Comparison of ENCODE assay signal across 13 mouse cellular contexts in the genomic region with DNA sequence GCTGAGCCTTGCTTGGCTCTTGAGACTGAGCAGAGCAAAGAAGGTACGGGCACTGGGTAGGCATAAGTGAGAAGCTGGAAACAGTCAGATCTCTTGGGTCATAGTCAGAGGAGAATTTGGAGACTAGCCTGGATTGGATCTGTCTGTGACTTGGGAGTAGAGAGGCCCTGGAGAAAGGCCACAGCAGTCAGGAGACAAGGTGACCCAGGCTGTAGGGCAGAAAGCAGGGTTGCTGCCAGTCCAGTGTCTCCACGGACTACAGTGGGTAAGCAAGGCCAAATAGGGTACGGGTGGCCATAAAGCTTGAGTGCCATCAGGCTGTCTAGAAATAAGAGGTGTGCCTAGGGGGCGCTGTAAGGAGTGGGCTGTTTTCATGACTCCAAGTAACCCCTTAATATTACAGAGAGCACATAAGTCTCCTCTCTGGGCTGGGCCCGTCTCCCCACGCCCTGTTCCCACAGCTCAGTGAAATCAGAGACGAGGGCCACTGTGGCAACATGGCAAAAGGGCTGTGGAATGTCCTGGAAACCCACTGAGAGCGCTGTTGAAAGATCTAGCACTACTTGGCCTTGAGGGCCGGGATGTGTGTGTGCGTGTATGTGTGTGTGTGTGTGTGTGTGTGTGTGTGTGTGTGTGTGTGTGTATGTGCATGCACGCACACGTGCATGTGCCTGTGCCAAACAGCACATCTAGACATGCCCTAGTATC. TPM values are rescaled to one million over a fixed set of nuclear protein-coding genes. Genes with fewer than 3 reads are reported as not detected.
DNase-seq lines count a peak whose midpoint lies in the region; ATAC-seq and TF ChIP-seq lines count a peak whose summit lies in the region.
"Had no signal": no experiment of that assay in that cellular context is flagged by ENCODE, and none has a peak within 500 bp of the region (broad histone marks: within the 10 kb centered on the region; RNA-seq: fewer than 3 reads in every experiment).

No protein-coding gene starts in this region.

- ATAC-seq in lung, embryonic 14.5 days (ENCODE audit: insufficient read depth) = no peak
- no peak for ATAC-seq in heart, embryonic 11.5 days (replicated peaks; ENCODE audit: insufficient number of reproducible peaks, low FRiP score, low TSS enrichment)
- peak; percentile 25; the same call in 1 of the 2 replicates for ATAC-seq in megakaryocyte progenitor cell, adult 5-6 weeks (replicated peaks; ENCODE audit: poor library complexity)

- H3K4me1 ChIP-seq in lung, embryonic 14.5 days (ENCODE audit: insufficient read depth) = peaks cover 9% of the 10 kb centered on the region
- peaks cover 9% of the 10 kb centered on the region for H3K4me1 ChIP-seq in lung, adult 2 months (ENCODE audit: control insufficient read depth, insufficient read depth, low read length)
- H3K4me1 ChIP-seq in heart, embryonic 11.5 days (ENCODE audit: control insufficient read depth, insufficient read depth, low read length) = peaks cover 17% of the 10 kb centered on the region

- DNase-seq in adrenal gland, postnatal 10 days = peak; percentile 62
- DNase-seq in adrenal gland, adult 18-20 months (ENCODE audit: low spot score in 2 of 2) = no peak
- DNase-seq in lung, embryonic 14.5 days = peak; percentile 17
- no peak for DNase-seq in lung, adult 2 months
- no peak for DNase-seq in right cerebral cortex, postnatal 14 days
- no peak for DNase-seq in right cerebral cortex, postnatal 25 days
- DNase-seq: cerebellum, adult 11 months had no signal

- no peaks in the 10 kb centered on the region for H3K9me3 ChIP-seq in lung, embryonic 14.5 days (ENCODE audit: low read depth, low read length)
- no peaks in the 10 kb centered on the region for H3K9me3 ChIP-seq in heart, embryonic 11.5 days (replicated peaks; ENCODE audit: control insufficient read depth, low read length)
- H3K9me3 ChIP-seq: embryonic facial prominence, embryonic 13.5 days; midbrain, embryonic 13.5 days; stomach, embryonic 15.5 days had no signal

- no peak for TF ChIP-seq POLR2A in lung, adult 2 months (IDR thresholded peaks at IDR 0.05; ENCODE audit: borderline replicate concordance, extremely low read depth, low read depth, low read length)

- 69% methylated on average over 12 of the region's 12 CpGs for WGBS in lung, embryonic 14.5 days
- 69% methylated on average over 12 of the region's 12 CpGs for WGBS in lung, adult 2 months
- 81% methylated on average over 12 of the region's 12 CpGs for WGBS in heart, embryonic 11.5 days (ENCODE audit: insufficient replicate concordance)

- H3K4me2 ChIP-seq in lung, embryonic 14.5 days = no peak overlapping the region
- H3K4me2 ChIP-seq in heart, embryonic 11.5 days = no peak overlapping the region
- H3K4me2 ChIP-seq: embryonic facial prominence, embryonic 13.5 days had no signal

- peak; percentile 40 for TF ChIP-seq CTCF in lung, embryonic 14.5 days (IDR thresholded peaks at IDR 0.05; ENCODE audit: low read depth)
- TF ChIP-seq CTCF in lung, adult 2 months (IDR thresholded peaks at IDR 0.05; ENCODE audit: insufficient read depth, low read length) = no peak

- H3K27me3 ChIP-seq in lung, embryonic 14.5 days (ENCODE audit: insufficient read depth, low read length) = no peaks in the 10 kb centered on the region
- H3K27me3 ChIP-seq in heart, embryonic 11.5 days (ENCODE audit: control insufficient read depth, insufficient read depth, low read length) = peaks cover 2% of the 10 kb centered on the region; the same call in 1 of the 2 replicates
- H3K27me3 ChIP-seq: limb, embryonic 12.5 days; midbrain, embryonic 13.5 days; stomach, embryonic 15.5 days had no signal

- no peaks in the 10 kb centered on the region for H3K36me3 ChIP-seq in lung, embryonic 14.5 days (ENCODE audit: insufficient read depth)
- H3K36me3 ChIP-seq in heart, embryonic 11.5 days (ENCODE audit: control insufficient read depth, insufficient read depth, low read length) = no peaks in the 10 kb centered on the region
- H3K36me3 ChIP-seq: embryonic facial prominence, embryonic 13.5 days; limb, embryonic 12.5 days; midbrain, embryonic 13.5 days; stomach, embryonic 15.5 days had no signal

- H3K4me3 ChIP-seq in lung, embryonic 14.5 days (ENCODE audit: low read depth, low read length) = no peak overlapping the region
- no peak overlapping the region for H3K4me3 ChIP-seq in lung, adult 2 months (replicated peaks; ENCODE audit: extremely low read depth, low read depth, low read length)
- H3K4me3 ChIP-seq in heart, embryonic 11.5 days (ENCODE audit: low read depth, low read length) = no peak overlapping the region
- H3K4me3 ChIP-seq: embryonic facial prominence, embryonic 13.5 days; limb, embryonic 12.5 days; midbrain, embryonic 13.5 days; stomach, embryonic 15.5 days had no signal

- H3K9ac ChIP-seq in lung, embryonic 14.5 days = no peak overlapping the region
- no peak overlapping the region; the same call in 1 of the 2 replicates for H3K9ac ChIP-seq in heart, embryonic 11.5 days (ENCODE audit: low read depth, low read length)
- H3K9ac ChIP-seq: limb, embryonic 12.5 days; stomach, embryonic 15.5 days had no signal

- no peak overlapping the region; the same call in 1 of the 2 replicates for H3K27ac ChIP-seq in lung, embryonic 14.5 days (ENCODE audit: low read depth)
- H3K27ac ChIP-seq in heart, embryonic 11.5 days (ENCODE audit: low read depth, low read length) = peak overlapping the region; percentile 68; the same call in 1 of the 2 replicates
- H3K27ac ChIP-seq: embryonic facial prominence, embryonic 13.5 days; limb, embryonic 12.5 days; midbrain, embryonic 13.5 days had no signal

RNA-seq across cellular contexts. Expression of a gene that starts 12.5 kb away (rescaled TPM):
- total RNA-seq in adrenal gland, postnatal 10 days (2021) = 10 to 100 TPM in 1 of 2 experiments, 1 to 10 TPM in 1; 9.2 to 22.2 TPM
- 10 to 100 TPM; 11.7 to 12.3 TPM for total RNA-seq in adrenal gland, adult 18-20 months (2021)
- polyA plus RNA-seq in lung, embryonic 14.5 days (2014; fragmentation: Nextera tagmentation; extraction: Ambion mirVana) = 13.1 and 13.5 TPM in 2 replicates
- polyA plus RNA-seq in lung, adult 2 months (2012; rRNA removed) = 31.6 and 32.2 TPM in 2 replicates
- polyA plus RNA-seq in heart, embryonic 11.5 days (2014; fragmentation: Nextera tagmentation; extraction: Ambion mirVana) = 8.4 TPM in 2 replicates
- 3.7 and 4.6 TPM in 2 replicates for total RNA-seq in megakaryocyte progenitor cell, adult 5-6 weeks (2015)
- 2.5 and 4.7 TPM in 2 replicates for total RNA-seq in megakaryocyte progenitor cell, adult 5-6 weeks (2017)

RNA-seq across cellular contexts. Expression of a gene that starts 22.7 kb away (rescaled TPM):
- 1 to 10 TPM; 2.7 to 3.5 TPM for total RNA-seq in adrenal gland, postnatal 10 days (2021)
- 1 to 10 TPM; 3.2 to 4.3 TPM for total RNA-seq in adrenal gland, adult 18-20 months (2021)
- polyA plus RNA-seq in lung, embryonic 14.5 days (2014; fragmentation: Nextera tagmentation; extraction: Ambion mirVana) = 0.14 and 0.16 TPM in 2 replicates
- polyA plus RNA-seq in lung, adult 2 months (2012; rRNA removed) = 1.5 and 1.9 TPM in 2 replicates
- polyA plus RNA-seq in heart, embryonic 11.5 days (2014; fragmentation: Nextera tagmentation; extraction: Ambion mirVana) = not detected in 2 replicates
- total RNA-seq in megakaryocyte progenitor cell, adult 5-6 weeks (2015) = not detected in 2 replicates
- total RNA-seq in megakaryocyte progenitor cell, adult 5-6 weeks (2017) = not detected in 2 replicates

RNA-seq across cellular contexts. Expression of a gene that starts 23.0 kb away (rescaled TPM):
- total RNA-seq in adrenal gland, postnatal 10 days (2021) = 1 to 10 TPM; 3.9 to 7.7 TPM
- total RNA-seq in adrenal gland, adult 18-20 months (2021) = 10 to 100 TPM in 1 of 2 experiments, 1 to 10 TPM in 1; 8.1 to 14.7 TPM
- 3.4 and 5.3 TPM in 2 replicates for polyA plus RNA-seq in lung, embryonic 14.5 days (2014; fragmentation: Nextera tagmentation; extraction: Ambion mirVana)
- 3.7 and 6.9 TPM in 2 replicates for polyA plus RNA-seq in lung, adult 2 months (2012; rRNA removed)
- polyA plus RNA-seq in heart, embryonic 11.5 days (2014; fragmentation: Nextera tagmentation; extraction: Ambion mirVana) = 4.9 and 6.2 TPM in 2 replicates
- 1.2 and 2.0 TPM in 2 replicates for total RNA-seq in megakaryocyte progenitor cell, adult 5-6 weeks (2015)
- 1.4 and 2.1 TPM in 2 replicates for total RNA-seq in megakaryocyte progenitor cell, adult 5-6 weeks (2017)

Comparison
In these comparisons a context has a peak if more than half of its experiments do, and no peak if none do; other contexts are left out.
1. DNase-seq: peak in adrenal gland, postnatal 10 days (single experiment) and lung, embryonic 14.5 days (single experiment); none in adrenal gland, adult 18-20 months (0 of 2), lung, adult 2 months (single experiment), right cerebral cortex, postnatal 14 days (single experiment) and right cerebral cortex, postnatal 25 days (single experiment).